Mouse (Mus musculus) hindbrain, embryonic 14.5 days (tissue): Measurements from ENCODE around the gene Tctex1d4. TPM values are rescaled to one million over a fixed set of nuclear protein-coding genes. Genes with fewer than 3 reads are reported as not detected.

ENCODE experiments used
- ATAC-seq: fragments of 200-750 bp; cut with Nextera tagmentation; 2 replicates; pipeline ENCODE4 v1.8.0; 2017; ENCODE audit warnings: moderate number of reproducible peaks, mild to moderate bottlenecking, moderate TSS enrichment, moderate library complexity; ENCODE audit not compliant: low FRiP score
- DNase-seq: peaks from one replicate; pipeline ENCODE4 v3.0.0-alpha.2; 2015; ENCODE audit warnings: low spot score
- H3K27ac ChIP-seq: fragments of 300-500 bp; sonication (generic); 2 replicates; pipeline ENCODE4 v1.5.1; 2014; ENCODE audit warnings: mild to moderate bottlenecking, moderate library complexity
- H3K27me3 ChIP-seq: fragments of 300-500 bp; sonication (generic); 2 replicates; pipeline ENCODE4 v1.6.1; 2014; ENCODE audit warnings: mild to moderate bottlenecking, low read length, mixed read lengths; ENCODE audit not compliant: control insufficient read depth, insufficient read depth
- H3K36me3 ChIP-seq: fragments of 300-500 bp; sonication (generic); replicated peaks from 2 replicates; pipeline ENCODE4 v1.6.1; 2014; ENCODE audit not compliant: control insufficient read depth, insufficient read depth
- H3K4me1 ChIP-seq: fragments of 300-500 bp; sonication (generic); replicated peaks from 2 replicates; pipeline ENCODE4 v1.6.1; 2014; ENCODE audit warnings: antibody characterized with exemption, low read length, mixed read lengths; ENCODE audit not compliant: control insufficient read depth, insufficient read depth
- H3K4me2 ChIP-seq: fragments of 300-500 bp; sonication (generic); replicated peaks from 2 replicates; pipeline ENCODE4 v1.6.1; 2014; ENCODE audit warnings: mild to moderate bottlenecking, moderate library complexity
- H3K4me3 ChIP-seq: fragments of 300-500 bp; sonication (generic); replicated peaks from 2 replicates; pipeline ENCODE4 v1.5.1; 2014; ENCODE audit warnings: mild to moderate bottlenecking, low read length
- H3K9ac ChIP-seq: fragments of 300-500 bp; sonication (generic); 2 replicates; pipeline ENCODE4 v1.6.1; 2014
- H3K9me3 ChIP-seq: fragments of 300-500 bp; sonication (generic); 2 replicates; pipeline ENCODE4 v1.6.1; 2016; ENCODE audit warnings: low read length; ENCODE audit not compliant: control insufficient read depth
- WGBS: fragments of 180-500 bp; shearing (Covaris S2); extraction: QIAGEN DNeasy Blood & Tissue Kit; methylation state at CpG from one replicate; pipeline ENCODE4 v1.1.7; 2014; 5-methylcytosine and 5-hydroxymethylcytosine counted together
- microRNA-seq: library from miRNA; unstranded; fragments of <30 nt; microRNA quantifications from one replicate; pipeline ENCODE4, GENCODE M21; 2016
- polyA plus RNA-seq: library from polyadenylated mRNA; unstranded; fragments of >200 nt; fragmentation: Nextera tagmentation; extraction: Ambion mirVana; gene quantifications from 2 replicates; pipeline ENCODE4 v1.2.1, GENCODE M21; 2014

The Tctex1d4 gene
- polyA plus RNA-seq, 1 experiment from 2014 or later, result 1.6 TPM

- peak within 1 kb of the TSS; percentile 98 for H3K4me3 ChIP-seq
- no peaks in the 10 kb centered on the region for H3K9me3 ChIP-seq
- no peaks in the 10 kb centered on the region for H3K27me3 ChIP-seq
- H3K4me1 ChIP-seq, result peaks cover 9% of the 10 kb centered on the region; the same call in 1 of the 2 replicates
- H3K9ac ChIP-seq, result peak within 1 kb of the TSS; percentile 97
- WGBS, result under 1% methylated on average over 52 of the region's 52 CpGs
- ATAC-seq (peak; percentile 95), DNase-seq (peak; percentile 88)
- H3K4me2 ChIP-seq, result peak within 1 kb of the TSS; percentile 94
- H3K36me3 ChIP-seq, result peaks cover 42% of the 10 kb centered on the region
- H3K27ac ChIP-seq, result peak within 1 kb of the TSS; percentile 94
These were observed 29.3 kb downstream of the Tctex1d4 start, which contains the start of gene Rps8 for GRCm38 (mm10) chr4:117155792-117156355. Gene Rps8 (minus strand): TSS chr4:117156243.

DNA sequence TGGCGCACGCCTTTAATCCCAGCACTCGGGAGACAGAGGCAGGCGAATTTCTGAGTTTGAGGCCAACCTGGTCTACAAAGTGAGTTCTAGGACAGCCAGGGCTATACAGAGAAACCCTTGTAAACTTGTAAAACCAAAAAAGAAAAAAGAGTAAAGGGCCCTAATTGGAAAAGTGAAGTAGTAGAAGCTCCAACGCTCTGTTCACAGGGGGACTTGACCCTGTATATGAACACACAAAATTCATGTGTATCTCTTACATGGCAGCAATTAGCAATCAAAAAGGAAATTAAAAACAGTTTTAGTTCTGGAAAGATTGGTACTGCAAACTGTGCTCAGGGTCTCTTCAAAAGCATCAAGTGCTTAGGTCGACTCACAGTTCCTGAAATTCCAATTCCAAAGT is 29.8 kb downstream of the Tctex1d4 start:
- ATAC-seq, result no peak
- Histone ChIP-seq H3K4me2 (peak overlapping the region; percentile 94), H3K36me3 (peaks cover 37% of the 10 kb centered on the region), H3K9me3 (no peaks in the 10 kb centered on the region), H3K27me3 (no peaks in the 10 kb centered on the region), H3K4me3 (peak overlapping the region; percentile 98), H3K4me1 (peaks cover 9% of the 10 kb centered on the region; the same call in 1 of the 2 replicates), H3K27ac (peak overlapping the region; percentile 94), H3K9ac (peak overlapping the region; percentile 97)
- DNase-seq, result no peak
- 35% methylated on average over 6 of the region's 6 CpGs for WGBS

DNA sequence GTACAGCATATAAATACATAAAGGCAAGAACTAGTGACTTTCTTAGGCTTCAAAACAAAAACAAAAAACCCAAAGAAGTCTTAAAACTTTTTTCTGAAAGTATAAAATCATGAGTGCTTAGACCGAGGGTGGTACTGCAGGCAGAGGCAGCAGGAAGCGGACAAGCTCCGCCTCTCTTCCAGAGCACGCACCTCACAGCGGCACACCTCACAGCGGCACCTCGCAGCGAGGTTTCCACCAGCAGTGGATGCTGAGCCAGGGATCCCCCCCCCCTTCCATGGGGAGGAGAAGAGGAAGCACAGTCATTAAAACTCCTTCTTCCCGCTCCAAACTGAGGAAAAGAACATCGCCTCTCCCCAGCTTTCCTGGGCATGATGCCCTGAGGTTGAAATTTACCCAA is 33.1 kb downstream of the Tctex1d4 start:
- DNase-seq (no peak), ATAC-seq (no peak)
- H3K9me3 ChIP-seq, result no peaks in the 10 kb centered on the region
- H3K36me3 ChIP-seq, result peaks cover 7% of the 10 kb centered on the region
- H3K4me1 ChIP-seq, result peaks cover 3% of the 10 kb centered on the region; the same call in 1 of the 2 replicates
- WGBS, result 89% methylated on average over 10 of the region's 10 CpGs
- no peak overlapping the region for H3K9ac ChIP-seq
- H3K27ac ChIP-seq, result no peak overlapping the region
- no peak overlapping the region for H3K4me3 ChIP-seq
- H3K4me2 ChIP-seq, result no peak overlapping the region
- H3K27me3 ChIP-seq, result no peaks in the 10 kb centered on the region

GRCm38 (mm10) chr4:117161183-117161582 is 34.6 kb downstream of the Tctex1d4 start:
- Histone ChIP-seq H3K27me3 (no peaks in the 10 kb centered on the region), H3K4me1 (no peaks in the 10 kb centered on the region), H3K9ac (no peak overlapping the region), H3K9me3 (no peaks in the 10 kb centered on the region), H3K36me3 (0 out of 2 replicates have a peak, but pooled peaks cover 6% of the 10 kb centered on the region), H3K4me2 (no peak overlapping the region), H3K4me3 (no peak overlapping the region), H3K27ac (no peak overlapping the region)
- 72% methylated on average over 4 of the region's 4 CpGs for WGBS
- ATAC-seq (0 out of 2 replicates have a peak, but pooled peaks have one; percentile 40), DNase-seq (no peak)

DNA sequence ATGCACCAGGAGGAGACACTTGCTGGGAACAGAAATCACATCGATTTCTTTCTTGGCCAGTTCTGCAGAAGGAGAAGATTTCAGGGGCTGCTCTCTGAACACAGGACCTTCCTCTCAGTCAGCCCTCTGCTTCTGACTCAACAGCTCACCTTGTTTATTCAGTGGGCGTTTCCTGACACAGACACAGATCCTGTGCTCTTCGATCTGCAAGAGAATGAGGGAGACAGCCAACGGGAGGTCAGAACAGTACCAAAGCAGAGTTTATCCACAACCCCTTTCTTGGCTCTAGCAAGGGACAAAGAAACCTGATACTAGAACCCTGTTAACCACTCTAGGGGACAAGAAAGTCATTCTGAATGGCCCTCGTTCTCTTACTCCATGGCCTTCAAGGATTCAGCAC is 43.3 kb downstream of the Tctex1d4 start:
- H3K9ac ChIP-seq, result no peak overlapping the region
- peaks cover 16% of the 10 kb centered on the region; the same call in 1 of the 2 replicates for H3K36me3 ChIP-seq
- no peaks in the 10 kb centered on the region for H3K4me1 ChIP-seq
- H3K9me3 ChIP-seq, result no peaks in the 10 kb centered on the region
- H3K4me3 ChIP-seq, result no peak overlapping the region
- H3K27me3 ChIP-seq, result no peaks in the 10 kb centered on the region
- 92% methylated on average over 5 of the region's 5 CpGs for WGBS
- no peak overlapping the region for H3K4me2 ChIP-seq
- H3K27ac ChIP-seq, result no peak overlapping the region
- DNase-seq (no peak), ATAC-seq (no peak)

Small RNA genes lying within 50 kb of the gene (microRNA-seq; reads per million reads assigned to microRNA genes)
- gene Gm22398, result not detected

Other genes with a start within 250 kb of the Tctex1d4 start
- gene Zswim5, start 249.4 kb upstream of the Tctex1d4 start, polyA plus RNA-seq, result 5.9 and 6.0 TPM in 2 replicates
- 48.2 and 57.3 TPM in 2 replicates for gene Urod, start 132.4 kb upstream of the Tctex1d4 start, polyA plus RNA-seq
- 21.9 and 22.1 TPM in 2 replicates for gene Hectd3, start 131.5 kb upstream of the Tctex1d4 start, polyA plus RNA-seq
- gene Eif2b3, start 107.4 kb upstream of the Tctex1d4 start, polyA plus RNA-seq, result 48.6 and 49.4 TPM in 2 replicates
- 5.6 and 7.7 TPM in 2 replicates for gene Ptch2, start 30.7 kb upstream of the Tctex1d4 start, polyA plus RNA-seq
- 3.1 and 3.2 TPM in 2 replicates for gene Btbd19, start 1.1 kb upstream of the Tctex1d4 start, polyA plus RNA-seq
- gene Plk3, start 7.2 kb downstream of the Tctex1d4 start, polyA plus RNA-seq, result 17.4 and 21.7 TPM in 2 replicates
- gene Rps8, start 29.4 kb downstream of the Tctex1d4 start, polyA plus RNA-seq, result 549 and 672 TPM in 2 replicates
- 8.6 and 10.3 TPM in 2 replicates for gene Kif2c, start 55.8 kb downstream of the Tctex1d4 start, polyA plus RNA-seq
- gene Tmem53, start 125.2 kb downstream of the Tctex1d4 start, polyA plus RNA-seq, result 10.0 and 11.6 TPM in 2 replicates
- gene Armh1, start 125.3 kb downstream of the Tctex1d4 start, polyA plus RNA-seq, result 1.2 and 1.3 TPM in 2 replicates